Mouse (Mus musculus): Measurements from ENCODE around the gene Olfr630.
"Not testable (repeated sequence)": the region's sequence is repeated elsewhere in the genome, so short reads cannot be mapped to it uniquely, and the experiment has no call there.

The Olfr630 gene

GRCm38 (mm10) chr7:103757233-103757632 is at the start of gene Olfr630:
Gene Olfr630, minus strand, starts transcription at chr7:103757333.
- no peak for DNase-seq

GRCm38 (mm10) chr7:103806856-103807255 is 49.7 kb upstream of the Olfr630 start:
- DNase-seq, result peak; percentile 3

GRCm38 (mm10) chr7:103792669-103793388 is 35.7 kb upstream of the Olfr630 start:
- no peak for DNase-seq

GRCm38 (mm10) chr7:103791721-103792120 is 34.6 kb upstream of the Olfr630 start, which contains the start of gene Olfr67:
Gene Olfr67, minus strand, starts transcription at chr7:103791821.
- DNase-seq, result no peak

- DNase-seq, result no peak
Observed at GRCm38 (mm10) chr7:103779598-103779997, 22.5 kb upstream of the Olfr630 start, which contains the start of gene Olfr68. Gene Olfr68, minus strand, starts transcription at chr7:103779698.

- DNase-seq, result not testable (repeated sequence)
Observed at GRCm38 (mm10) chr7:103777652-103778051, 20.5 kb upstream of the Olfr630 start.

GRCm38 (mm10) chr7:103771494-103771893 is 14.4 kb upstream of the Olfr630 start, which contains the start of gene Olfr69:
Gene Olfr69, minus strand, starts transcription at chr7:103771594.
- no peak for DNase-seq

- DNase-seq, result not testable (repeated sequence)
Observed at GRCm38 (mm10) chr7:103767687-103768086, 10.6 kb upstream of the Olfr630 start.

GRCm38 (mm10) chr7:103762212-103762611 is 5.1 kb upstream of the Olfr630 start:
- DNase-seq, result not testable (repeated sequence)

GRCm38 (mm10) chr7:103744843-103745242 is 12.3 kb downstream of the Olfr630 start, which contains the start of gene Olfr629:
Gene Olfr629, minus strand, starts transcription at chr7:103744943.
- DNase-seq, result no peak

GRCm38 (mm10) chr7:103730074-103730473 is 27.1 kb downstream of the Olfr630 start, which contains the start of gene Olfr628:
Gene Olfr628, plus strand, starts transcription at chr7:103730374.
- DNase-seq, result no peak

GRCm38 (mm10) chr7:103716398-103716797 is 40.7 kb downstream of the Olfr630 start:
- DNase-seq, result not testable (repeated sequence)

GRCm38 (mm10) chr7:103714371-103714770 is 42.8 kb downstream of the Olfr630 start, which contains the start of gene Olfr243:
Gene Olfr243, plus strand, starts transcription at chr7:103714671.
- no peak for DNase-seq

- peak; percentile 11 for DNase-seq
Observed at GRCm38 (mm10) chr7:103712024-103712423, 45.1 kb downstream of the Olfr630 start.
